Mouse (Mus musculus): ENCODE data around the gene Gucy1a1. TPM values are rescaled to one million over a fixed set of nuclear protein-coding genes. Genes with fewer than 3 reads are reported as not detected.
"Not testable (repeated sequence)": the region's sequence is repeated elsewhere in the genome, so short reads cannot be mapped to it uniquely, and the experiment has no call there.

Gucy1a1 gene
- 17.0 and 20.9 TPM in 2 replicates for polyA plus RNA-seq (2015; fragmentation: Nextera tagmentation; extraction: Ambion mirVana)

GRCm38 (mm10) chr3:82145126-82145901, at the start of gene Gucy1a1:
Gene Gucy1a1, minus strand, starts transcription at chr3:82145789.
- Histone ChIP-seq H3K9me3 (replicated peaks) (no peaks in the 10 kb centered on the region), H3K4me2 (peak within 1 kb of the TSS; percentile 96), H3K27ac (replicated peaks) (peak within 1 kb of the TSS; percentile 18; the same call in 1 of the 2 replicates), H3K9ac (replicated peaks) (peak within 1 kb of the TSS; percentile 67), H3K4me1 (peaks cover 12% of the 10 kb centered on the region), H3K27me3 (replicated peaks) (0 out of 2 replicates have a peak, but pooled peaks cover 3% of the 10 kb centered on the region), H3K4me3 (replicated peaks) (peak within 1 kb of the TSS; percentile 57), H3K36me3 (no peaks in the 10 kb centered on the region)
- peak; percentile 90 for ATAC-seq (ENCODE audit: low FRiP score)
- under 1% methylated on average over 35 of the region's 36 CpGs for WGBS

GRCm38 (mm10) chr3:82191559-82192245, 46.1 kb upstream of the Gucy1a1 start:
- H3K4me1 ChIP-seq, result no peaks in the 10 kb centered on the region
- H3K36me3 ChIP-seq, result no peaks in the 10 kb centered on the region
- H3K9me3 ChIP-seq (replicated peaks), result no peaks in the 10 kb centered on the region
- H3K4me2 ChIP-seq, result no peak overlapping the region
- no peak overlapping the region for H3K9ac ChIP-seq (replicated peaks)
- no peak overlapping the region for H3K4me3 ChIP-seq (replicated peaks)
- H3K27ac ChIP-seq (replicated peaks), result no peak overlapping the region
- WGBS, result 81% methylated on average over 1 of the region's 1 CpGs
- ATAC-seq (ENCODE audit: low FRiP score), result no peak
- H3K27me3 ChIP-seq (replicated peaks), result no peaks in the 10 kb centered on the region

- no peak overlapping the region for H3K4me2 ChIP-seq
- 93% methylated on average over 9 of the region's 9 CpGs for WGBS
- no peaks in the 10 kb centered on the region for H3K36me3 ChIP-seq
- no peak overlapping the region for H3K9ac ChIP-seq (replicated peaks)
- no peaks in the 10 kb centered on the region for H3K4me1 ChIP-seq
- H3K4me3 ChIP-seq (replicated peaks), result no peak overlapping the region
- no peak for ATAC-seq (ENCODE audit: low FRiP score)
- H3K27ac ChIP-seq (replicated peaks), result no peak overlapping the region
- H3K9me3 ChIP-seq (replicated peaks), result no peaks in the 10 kb centered on the region
- no peaks in the 10 kb centered on the region for H3K27me3 ChIP-seq (replicated peaks)
These were observed 40.0 kb upstream of the Gucy1a1 start for GRCm38 (mm10) chr3:82185626-82186025.

GRCm38 (mm10) chr3:82181500-82181899, 35.9 kb upstream of the Gucy1a1 start:
- H3K27ac ChIP-seq (replicated peaks), result no peak overlapping the region
- no peak overlapping the region for H3K9ac ChIP-seq (replicated peaks)
- H3K9me3 ChIP-seq (replicated peaks), result no peaks in the 10 kb centered on the region
- H3K36me3 ChIP-seq, result no peaks in the 10 kb centered on the region
- no peak overlapping the region for H3K4me2 ChIP-seq
- no peak overlapping the region for H3K4me3 ChIP-seq (replicated peaks)
- H3K27me3 ChIP-seq (replicated peaks), result no peaks in the 10 kb centered on the region
- no peak for ATAC-seq (ENCODE audit: low FRiP score)
- no peaks in the 10 kb centered on the region for H3K4me1 ChIP-seq

- no peak overlapping the region for H3K27ac ChIP-seq (replicated peaks)
- no peak overlapping the region for H3K4me3 ChIP-seq (replicated peaks)
- H3K9ac ChIP-seq (replicated peaks), result no peak overlapping the region
- 77% methylated on average over 3 of the region's 3 CpGs for WGBS
- H3K4me1 ChIP-seq, result no peaks in the 10 kb centered on the region
- no peak overlapping the region for H3K4me2 ChIP-seq
- no peaks in the 10 kb centered on the region for H3K9me3 ChIP-seq (replicated peaks)
- H3K27me3 ChIP-seq (replicated peaks), result no peaks in the 10 kb centered on the region
- no peak for ATAC-seq (ENCODE audit: low FRiP score)
- no peaks in the 10 kb centered on the region for H3K36me3 ChIP-seq
These were observed 34.7 kb upstream of the Gucy1a1 start for GRCm38 (mm10) chr3:82180253-82180652.

- no peak for ATAC-seq (ENCODE audit: low FRiP score)
- no peaks in the 10 kb centered on the region for H3K9me3 ChIP-seq (replicated peaks)
- H3K4me1 ChIP-seq, result no peaks in the 10 kb centered on the region
- H3K36me3 ChIP-seq, result no peaks in the 10 kb centered on the region
- H3K4me2 ChIP-seq, result no peak overlapping the region
- WGBS, result 88% methylated on average over 1 of the region's 1 CpGs
- H3K4me3 ChIP-seq (replicated peaks), result no peak overlapping the region
- H3K27me3 ChIP-seq (replicated peaks), result no peaks in the 10 kb centered on the region
- no peak overlapping the region for H3K27ac ChIP-seq (replicated peaks)
- H3K9ac ChIP-seq (replicated peaks), result no peak overlapping the region
These were observed 29.9 kb upstream of the Gucy1a1 start for GRCm38 (mm10) chr3:82175501-82175900.

GRCm38 (mm10) chr3:82167064-82167463, 21.5 kb upstream of the Gucy1a1 start:
- Histone ChIP-seq H3K36me3 (no peaks in the 10 kb centered on the region), H3K9ac (replicated peaks) (no peak overlapping the region), H3K4me1 (no peaks in the 10 kb centered on the region)

GRCm38 (mm10) chr3:82165937-82166336, 20.3 kb upstream of the Gucy1a1 start:
- Histone ChIP-seq H3K9me3 (replicated peaks) (no peaks in the 10 kb centered on the region), H3K27ac (replicated peaks) (no peak overlapping the region), H3K4me3 (replicated peaks) (no peak overlapping the region), H3K27me3 (replicated peaks) (no peaks in the 10 kb centered on the region), H3K9ac (replicated peaks) (no peak overlapping the region), H3K36me3 (no peaks in the 10 kb centered on the region), H3K4me1 (no peaks in the 10 kb centered on the region), H3K4me2 (no peak overlapping the region)
- 83% methylated on average over 2 of the region's 2 CpGs for WGBS
- no peak for ATAC-seq (ENCODE audit: low FRiP score)

More at GRCm38 (mm10) chr3:82167064-82167463, 21.5 kb upstream of the Gucy1a1 start:
- no peak overlapping the region for H3K4me3 ChIP-seq (replicated peaks)
- no peaks in the 10 kb centered on the region for H3K9me3 ChIP-seq (replicated peaks)
- no peak overlapping the region for H3K27ac ChIP-seq (replicated peaks)
- 90% methylated on average over 2 of the region's 2 CpGs for WGBS
- ATAC-seq (ENCODE audit: low FRiP score), result no peak
- no peak overlapping the region for H3K4me2 ChIP-seq
- no peaks in the 10 kb centered on the region for H3K27me3 ChIP-seq (replicated peaks)

GRCm38 (mm10) chr3:82162992-82163391, 17.4 kb upstream of the Gucy1a1 start:
- H3K9ac ChIP-seq (replicated peaks), result not testable (repeated sequence)

GRCm38 (mm10) chr3:82145978-82146377, 389 bp upstream of the Gucy1a1 start:
- no peak for ATAC-seq (ENCODE audit: low FRiP score)
- no peak overlapping the region for H3K9ac ChIP-seq (replicated peaks)

More at GRCm38 (mm10) chr3:82162992-82163391, 17.4 kb upstream of the Gucy1a1 start:
- WGBS, result 90% methylated on average over 1 of the region's 1 CpGs
- H3K27me3 ChIP-seq (replicated peaks); ATAC-seq (ENCODE audit: low FRiP score); H3K4me1 ChIP-seq; H3K36me3 ChIP-seq; H3K4me2 ChIP-seq; H3K4me3 ChIP-seq (replicated peaks); H3K27ac ChIP-seq (replicated peaks); H3K9me3 ChIP-seq (replicated peaks): not testable (repeated sequence)

GRCm38 (mm10) chr3:82144725-82145125, 864 bp downstream of the Gucy1a1 start:
- Histone ChIP-seq H3K27me3 (replicated peaks) (0 out of 2 replicates have a peak, but pooled peaks cover 3% of the 10 kb centered on the region), H3K4me3 (replicated peaks) (peak overlapping the region; percentile 57), H3K9me3 (replicated peaks) (no peaks in the 10 kb centered on the region), H3K4me2 (peak overlapping the region; percentile 96), H3K36me3 (no peaks in the 10 kb centered on the region), H3K27ac (replicated peaks) (peak overlapping the region; percentile 18; the same call in 1 of the 2 replicates), H3K9ac (replicated peaks) (peak overlapping the region; percentile 67), H3K4me1 (peaks cover 12% of the 10 kb centered on the region)
- 9% methylated on average over 14 of the region's 14 CpGs for WGBS
- peak; percentile 59; the same call in 1 of the 2 replicates for ATAC-seq (ENCODE audit: low FRiP score)

More at GRCm38 (mm10) chr3:82145978-82146377, 389 bp upstream of the Gucy1a1 start:
- Histone ChIP-seq H3K36me3 (no peaks in the 10 kb centered on the region), H3K9me3 (replicated peaks) (no peaks in the 10 kb centered on the region), H3K4me3 (replicated peaks) (peak overlapping the region; percentile 57), H3K4me1 (peaks cover 12% of the 10 kb centered on the region), H3K27ac (replicated peaks) (no peak overlapping the region), H3K4me2 (peak overlapping the region; percentile 96), H3K27me3 (replicated peaks) (0 out of 2 replicates have a peak, but pooled peaks cover 3% of the 10 kb centered on the region)

- Histone ChIP-seq H3K27ac (replicated peaks) (no peak overlapping the region), H3K27me3 (replicated peaks) (no peaks in the 10 kb centered on the region), H3K4me3 (replicated peaks) (no peak overlapping the region), H3K36me3 (no peaks in the 10 kb centered on the region), H3K9me3 (replicated peaks) (no peaks in the 10 kb centered on the region), H3K4me2 (no peak overlapping the region), H3K4me1 (peaks cover 16% of the 10 kb centered on the region), H3K9ac (replicated peaks) (no peak overlapping the region)
- ATAC-seq (ENCODE audit: low FRiP score), result no peak
- 77% methylated on average over 5 of the region's 5 CpGs for WGBS
These were observed 4.8 kb downstream of the Gucy1a1 start for GRCm38 (mm10) chr3:82140781-82141180.

Data from neural tube, embryonic 15.5 days (tissue).